Mouse (Mus musculus) liver, adult 2 months (tissue): ENCODE data around the gene Ulk4.

Source experiments
- CTCF ChIP-seq: fragments of 200-500 bp; IDR thresholded peaks from 2 replicates; pipeline ENCODE4 v1.5.1; 2011; ENCODE audit warnings: low read depth, low read length, control low read depth
- POLR2A ChIP-seq: fragments of 200-500 bp; IDR thresholded peaks from 2 replicates; pipeline ENCODE4 v1.6.1; 2011; ENCODE audit warnings: low read length, control low read depth; ENCODE audit not compliant: insufficient read depth; ENCODE audit errors: extremely low read depth

GRCm38 (mm10) chr9:120961969-120962700, 314.9 kb downstream of the Ulk4 start:
- no peak for TF ChIP-seq CTCF
- TF ChIP-seq POLR2A: no peak
